Mouse (Mus musculus) thymus, adult 2 months (tissue): ENCODE data around the gene Efl1.

Experiments
- CTCF ChIP-seq: fragments of 200-500 bp; IDR thresholded peaks from 2 replicates; pipeline ENCODE4 v1.5.1; 2012; ENCODE audit warnings: mild to moderate bottlenecking, control low read depth, low read length, moderate library complexity, borderline replicate concordance; ENCODE audit not compliant: control insufficient read depth, poor library complexity, insufficient read depth; ENCODE audit errors: extremely low read depth
- POLR2A ChIP-seq: fragments of 200-500 bp; IDR thresholded peaks from 2 replicates; pipeline ENCODE4 v1.6.1; 2012; ENCODE audit warnings: mild to moderate bottlenecking, low read length, control low read depth, moderate library complexity; ENCODE audit not compliant: control insufficient read depth, poor library complexity, insufficient read depth; ENCODE audit errors: extremely low read depth

DNA sequence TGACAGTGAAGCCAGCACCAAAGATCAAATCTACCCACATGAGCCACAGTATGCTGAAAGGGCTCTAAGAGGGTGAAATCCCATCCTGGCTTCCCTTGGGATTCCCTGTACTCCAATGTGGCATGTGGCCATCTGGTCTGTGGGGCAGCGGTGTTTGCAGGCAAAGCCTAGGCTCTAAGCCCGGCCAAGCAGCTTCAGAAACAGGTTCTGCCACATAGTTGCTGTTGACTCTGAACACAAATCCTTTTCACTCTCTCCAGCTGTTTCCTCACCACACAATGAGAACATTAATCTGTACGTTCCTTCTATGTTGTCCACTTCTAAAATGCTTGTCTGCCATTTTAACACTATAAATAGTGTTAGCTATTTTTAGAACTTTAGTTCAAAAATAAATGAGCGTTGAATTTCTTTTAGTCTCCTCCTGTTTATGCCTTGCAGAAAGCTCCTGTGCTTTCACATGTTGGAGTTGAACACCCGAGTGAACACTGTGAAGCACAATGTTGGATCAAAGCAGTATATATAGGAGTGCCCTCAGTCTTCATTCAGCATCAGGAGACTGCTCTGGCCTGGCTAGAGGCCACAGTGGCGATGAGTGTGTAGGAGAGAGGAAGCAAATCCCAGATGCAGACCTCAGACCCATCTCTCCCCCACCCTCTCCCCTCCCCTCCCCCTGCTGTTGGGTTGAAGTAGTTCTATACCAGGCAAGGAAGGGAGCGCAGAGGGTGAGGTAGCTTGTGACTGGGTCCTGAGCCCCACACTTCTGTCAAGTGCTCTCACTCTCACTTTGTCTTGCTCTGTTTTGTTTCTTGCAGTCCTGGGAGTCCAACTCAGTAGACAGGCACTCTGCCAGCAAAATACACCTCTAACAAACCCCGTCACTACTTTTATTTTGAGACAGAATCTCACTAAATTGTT, 104.0 kb downstream of the Efl1 start:
- TF ChIP-seq POLR2A, result no peak
- no peak for TF ChIP-seq CTCF
